Mouse (Mus musculus): Measurements from ENCODE around the gene Cd79a. TPM values are rescaled to one million over a fixed set of nuclear protein-coding genes. Genes with fewer than 3 reads are reported as not detected.

Gene Cd79a
- polyA plus RNA-seq (2012; rRNA removed) = 0.49 and 0.56 TPM in 2 replicates

GRCm38 (mm10) chr7:24897224-24897623 lies at the start of gene Cd79a:
Gene Cd79a (plus strand): TSS chr7:24897381.

GRCm38 (mm10) chr7:24861913-24862312 lies 35.3 kb upstream of the Cd79a start, which contains the start of gene Gm9844:
Gene Gm9844 (plus strand): TSS chr7:24862213.

GRCm38 (mm10) chr7:24869532-24870165 lies 27.5 kb upstream of the Cd79a start, which contains the start of the genes Lypd4 and Dmrtc2:
Gene Lypd4 (minus strand): TSS chr7:24869941.
Gene Dmrtc2 (plus strand): TSS chr7:24870057.

GRCm38 (mm10) chr7:24883896-24884692 lies 13.1 kb upstream of the Cd79a start, which contains the start of gene Rps19:
Gene Rps19 (plus strand): TSS chr7:24884371.

GRCm38 (mm10) chr7:24902630-24903443 lies 5.7 kb downstream of the Cd79a start, which contains the start of gene Arhgef1:
Gene Arhgef1 (plus strand): TSS chr7:24902912.

GRCm38 (mm10) chr7:24944257-24944950 lies 47.2 kb downstream of the Cd79a start, which contains the start of gene Gm4881:
Gene Gm4881 (minus strand): TSS chr7:24944494.

Other genes with a start within 250 kb of the Cd79a start
- gene Tex101, start 220.7 kb upstream of the Cd79a start, polyA plus RNA-seq (2012; rRNA removed) = not detected in 2 replicates
- not detected in 2 replicates for gene BC049730, start 188.1 kb upstream of the Cd79a start, polyA plus RNA-seq (2012; rRNA removed)
- gene Gm4763, start 170.5 kb upstream of the Cd79a start, polyA plus RNA-seq (2012; rRNA removed) = not detected in 2 replicates
- gene Cd177, start 137.1 kb upstream of the Cd79a start, polyA plus RNA-seq (2012; rRNA removed) = 0.18 and 0.32 TPM in 2 replicates
- 0.20 and 0.23 TPM in 2 replicates for gene Ceacam10, start 120.2 kb upstream of the Cd79a start, polyA plus RNA-seq (2012; rRNA removed)
- gene Gm9844, start 35.2 kb upstream of the Cd79a start, polyA plus RNA-seq (2012; rRNA removed) = 47.0 and 56.8 TPM in 2 replicates
- gene Lypd4, start 27.4 kb upstream of the Cd79a start, polyA plus RNA-seq (2012; rRNA removed) = 0.13 and 0.15 TPM in 2 replicates
- gene Dmrtc2, start 27.3 kb upstream of the Cd79a start, polyA plus RNA-seq (2012; rRNA removed) = 0.19 and 0.25 TPM in 2 replicates
- 728 and 729 TPM in 2 replicates for gene Rps19, start 13.0 kb upstream of the Cd79a start, polyA plus RNA-seq (2012; rRNA removed)
- 197 and 214 TPM in 2 replicates for gene Arhgef1, start 5.5 kb downstream of the Cd79a start, polyA plus RNA-seq (2012; rRNA removed)
- gene Gm4881, start 47.1 kb downstream of the Cd79a start, polyA plus RNA-seq (2012; rRNA removed) = 2.5 and 2.7 TPM in 2 replicates
- gene Rabac1, start 75.4 kb downstream of the Cd79a start, polyA plus RNA-seq (2012; rRNA removed) = 307 and 326 TPM in 2 replicates
- gene Atp1a3, start 108.6 kb downstream of the Cd79a start, polyA plus RNA-seq (2012; rRNA removed) = 279 and 320 TPM in 2 replicates
- 126 and 160 TPM in 2 replicates for gene Grik5, start 175.0 kb downstream of the Cd79a start, polyA plus RNA-seq (2012; rRNA removed)
- 24.6 and 28.2 TPM in 2 replicates for gene Zfp574, start 175.2 kb downstream of the Cd79a start, polyA plus RNA-seq (2012; rRNA removed)